Mouse (Mus musculus): ENCODE data around the gene Ric1.

- TF ChIP-seq GATA1 (IDR thresholded peaks at IDR 0.05; ENCODE audit: borderline replicate concordance, low read length) (no peak), FLI1 (IDR thresholded peaks at IDR 0.05; ENCODE audit: low read length) (no peak)
Observed at GRCm38 (mm10) chr19:29513111-29513766, 8.8 kb upstream of the Ric1 start.
